Mouse (Mus musculus) MEL (cell line): ENCODE results near the gene Pbx2. TPM values are rescaled to one million over a fixed set of nuclear protein-coding genes. Genes with fewer than 3 reads are reported as not detected.

ENCODE experiments used
- DNase-seq: peaks from one replicate; pipeline ENCODE4 v3.0.0; 2011; ENCODE audit warnings: low read depth, low spot score
- H3K27ac ChIP-seq: 2 replicates; pipeline ENCODE4 v1.5.1; 2012; ENCODE audit warnings: low read depth, mild to moderate bottlenecking, control low read depth, low read length, moderate library complexity; ENCODE audit not compliant: control insufficient read depth
- H3K27me3 ChIP-seq, 2 experiments: fragments of 150-350 bp in 1 of 2; sonication (generic) in 1 of 2; 2 replicates each; pipeline ENCODE4 v1.6.1; 2012; ENCODE audit warnings: low read length in 2 of 2, mild to moderate bottlenecking in 2 of 2, improper control_type of control experiment in 1 of 2, moderate library complexity in 1 of 2; ENCODE audit not compliant: insufficient read depth in 2 of 2, control insufficient read depth in 1 of 2
- H3K36me3 ChIP-seq, 2 experiments: 2 replicates each; pipeline ENCODE4 v1.6.1; 2012 to 2014; ENCODE audit warnings: low read length in 2 of 2, improper control_type of control experiment in 1 of 2, inconsistent platforms in 1 of 2, mild to moderate bottlenecking in 1 of 2; ENCODE audit not compliant: insufficient read depth in 2 of 2, control insufficient read depth in 1 of 2
- H3K4me1 ChIP-seq, 2 experiments: fragments of 150-350 bp in 1 of 2; sonication (generic) in 1 of 2; 2 replicates each; pipeline ENCODE4 v1.6.1; 2012; ENCODE audit warnings: low read length in 2 of 2, improper control_type of control experiment in 1 of 2, mild to moderate bottlenecking in 1 of 2; ENCODE audit not compliant: insufficient read depth in 2 of 2, control insufficient read depth in 1 of 2
- H3K4me3 ChIP-seq, 2 experiments: fragments of 150-350 bp in 1 of 2; sonication (generic) in 1 of 2; 2 replicates each; pipeline ENCODE4 v1.5.1; 2012; ENCODE audit warnings: low read depth in 2 of 2, low read length in 2 of 2, mild to moderate bottlenecking in 2 of 2, moderate library complexity in 2 of 2, control low read depth in 1 of 2, improper control_type of control experiment in 1 of 2; ENCODE audit not compliant: control insufficient read depth in 1 of 2, insufficient read depth in 1 of 2
- H3K79me2 ChIP-seq: 2 replicates; pipeline ENCODE4 v1.6.1; 2012; ENCODE audit warnings: mild to moderate bottlenecking, low read length, moderate library complexity; ENCODE audit not compliant: control insufficient read depth, poor library complexity, insufficient read depth
- H3K9ac ChIP-seq: 2 replicates; pipeline ENCODE4 v1.6.1; 2012; ENCODE audit warnings: low read depth, mild to moderate bottlenecking, control low read depth, low read length, moderate library complexity; ENCODE audit not compliant: control insufficient read depth, poor library complexity, severe bottlenecking
- H3K9me3 ChIP-seq: fragments of 150-350 bp; sonication (generic); replicated peaks from 2 replicates; pipeline ENCODE4 v1.6.1; 2012; ENCODE audit warnings: mild to moderate bottlenecking, low read length, improper control_type of control experiment, moderate library complexity; ENCODE audit not compliant: insufficient read depth
- BHLHE40 ChIP-seq: IDR thresholded peaks from 2 replicates; pipeline ENCODE4 v1.6.1; 2012; ENCODE audit warnings: low read depth, mild to moderate bottlenecking, inconsistent platforms, low read length, improper control_type of control experiment, borderline replicate concordance
- CHD1 ChIP-seq: IDR thresholded peaks from 2 replicates; pipeline ENCODE4 v1.6.1; 2012; ENCODE audit warnings: low read depth, mild to moderate bottlenecking, inconsistent platforms, low read length, improper control_type of control experiment
- CHD2 ChIP-seq: IDR thresholded peaks from 2 replicates; pipeline ENCODE4 v1.6.1; 2011; ENCODE audit warnings: low read length, improper control_type of control experiment
- E2F4 ChIP-seq: IDR thresholded peaks from 2 replicates; pipeline ENCODE4 v1.6.1; 2011; ENCODE audit warnings: low read depth, low read length, improper control_type of control experiment, borderline replicate concordance
- ELF1 ChIP-seq: IDR thresholded peaks from 2 replicates; pipeline ENCODE4 v1.6.1; 2014; ENCODE audit warnings: low read depth, mild to moderate bottlenecking, inconsistent platforms, low read length, improper control_type of control experiment, moderate library complexity
- EP300 ChIP-seq, 2 experiments: IDR thresholded peaks; 2 replicates each; pipeline ENCODE4 v1.6.1; 2011; ENCODE audit warnings: improper control_type of control experiment in 2 of 2, low read length in 2 of 2, low read depth in 1 of 2, mild to moderate bottlenecking in 1 of 2
- ETS1 ChIP-seq: IDR thresholded peaks from 2 replicates; pipeline ENCODE4 v1.6.1; 2012; ENCODE audit warnings: low read depth, mild to moderate bottlenecking, inconsistent platforms, low read length, improper control_type of control experiment, moderate library complexity
- JUND ChIP-seq: IDR thresholded peaks from 2 replicates; pipeline ENCODE4 v1.6.1; 2011; ENCODE audit warnings: low read depth, mild to moderate bottlenecking, improper control_type of control experiment, low read length
- MAZ ChIP-seq: IDR thresholded peaks from 2 replicates; pipeline ENCODE4 v1.6.1; 2012; ENCODE audit warnings: low read depth, mild to moderate bottlenecking, inconsistent platforms, low read length, improper control_type of control experiment
- MEF2A ChIP-seq: IDR thresholded peaks from 2 replicates; pipeline ENCODE4 v1.6.1; 2014; ENCODE audit warnings: low read depth, mild to moderate bottlenecking, inconsistent platforms, low read length, improper control_type of control experiment; ENCODE audit not compliant: poor library complexity, insufficient replicate concordance, severe bottlenecking; ENCODE audit errors: extremely low read depth
- MXI1 ChIP-seq: IDR thresholded peaks from 2 replicates; pipeline ENCODE4 v1.6.1; 2011; ENCODE audit warnings: mild to moderate bottlenecking, low read depth, low read length, improper control_type of control experiment
- MYB ChIP-seq: IDR thresholded peaks from 2 replicates; pipeline ENCODE4 v1.6.1; 2011; ENCODE audit warnings: mild to moderate bottlenecking, low read depth, low read length, improper control_type of control experiment
- MYC ChIP-seq: IDR thresholded peaks from 2 replicates; pipeline ENCODE4 v1.6.1; 2011; ENCODE audit warnings: low read depth, mild to moderate bottlenecking, low read length, improper control_type of control experiment, moderate library complexity
- POLR2A ChIP-seq, 2 experiments: IDR thresholded peaks; 2 replicates each; pipeline ENCODE4 v1.6.1; 2011 to 2012; ENCODE audit warnings: low read length in 2 of 2, mild to moderate bottlenecking in 2 of 2, control low read depth in 1 of 2, improper control_type of control experiment in 1 of 2, low read depth in 1 of 2, moderate library complexity in 1 of 2; ENCODE audit not compliant: control insufficient read depth in 1 of 2, insufficient read depth in 1 of 2, poor library complexity in 1 of 2
- POLR2AphosphoS2 ChIP-seq: IDR thresholded peaks from 2 replicates; pipeline ENCODE4 v1.6.1; 2011; ENCODE audit warnings: low read length, improper control_type of control experiment
- POLR2AphosphoS5 ChIP-seq: IDR thresholded peaks from 2 replicates; pipeline ENCODE4 v1.6.1; 2012; ENCODE audit warnings: low read depth, borderline replicate concordance, mild to moderate bottlenecking, inconsistent platforms, low read length, moderate library complexity, mixed read lengths
- RAD21 ChIP-seq: IDR thresholded peaks from 2 replicates; pipeline ENCODE4 v1.6.1; 2011; ENCODE audit warnings: mild to moderate bottlenecking, low read depth, low read length, improper control_type of control experiment
- RCOR1 ChIP-seq: IDR thresholded peaks from 2 replicates; pipeline ENCODE4 v1.6.1; 2012; ENCODE audit warnings: low read depth, mild to moderate bottlenecking, inconsistent platforms, low read length, improper control_type of control experiment
- SIN3A ChIP-seq: IDR thresholded peaks from 2 replicates; pipeline ENCODE4 v1.6.1; 2012; ENCODE audit warnings: low read length, improper control_type of control experiment, inconsistent platforms
- TAL1 ChIP-seq: IDR thresholded peaks from 2 replicates; pipeline ENCODE4 v1.6.1; 2012; ENCODE audit warnings: mild to moderate bottlenecking, inconsistent platforms, low read length, moderate library complexity, mixed read lengths
- TCF12 ChIP-seq: IDR thresholded peaks from 2 replicates; pipeline ENCODE4 v1.6.1; 2014; ENCODE audit warnings: low read depth, mild to moderate bottlenecking, inconsistent platforms, low read length, improper control_type of control experiment, moderate library complexity
- UBTF ChIP-seq: IDR thresholded peaks from 2 replicates; pipeline ENCODE4 v1.6.1; 2012; ENCODE audit warnings: low read depth, mild to moderate bottlenecking, inconsistent platforms, low read length, improper control_type of control experiment, moderate library complexity, borderline replicate concordance; ENCODE audit not compliant: insufficient read depth
- USF1 ChIP-seq: IDR thresholded peaks from 2 replicates; pipeline ENCODE4 v1.6.1; 2014; ENCODE audit warnings: low read depth, mild to moderate bottlenecking, inconsistent platforms, low read length, improper control_type of control experiment, moderate library complexity
- ZC3H11A ChIP-seq: IDR thresholded peaks from 2 replicates; pipeline ENCODE4 v1.6.1; 2012; ENCODE audit warnings: low read depth, mild to moderate bottlenecking, inconsistent platforms, low read length, improper control_type of control experiment
- ZMIZ1 ChIP-seq: IDR thresholded peaks from 2 replicates; pipeline ENCODE4 v1.6.1; 2012; ENCODE audit warnings: low read depth, mild to moderate bottlenecking, inconsistent platforms, low read length, improper control_type of control experiment, moderate library complexity
- polyA plus RNA-seq, 2 experiments: library from polyadenylated mRNA; stranded (reverse) in 1 of 2; unstranded in 1 of 2; fragments of >175 nt in 1 of 2; fragments of >200 nt in 1 of 2; gene quantifications; 2 replicates each; pipeline versions ENCODE4 v1.2.1 to v1.2.4; 2012; ENCODE audit warnings: low replicate concordance in 2 of 2, low read depth in 1 of 2; ENCODE audit not compliant: insufficient read length in 2 of 2, insufficient read depth in 1 of 2, missing spikeins in 1 of 2
- total RNA-seq: library from RNA; depleted of rRNA; stranded (reverse); fragments of 300-350 nt; gene quantifications from 2 replicates; pipeline ENCODE4 v1.2.3, GENCODE M21; 2012

Pbx2 gene
- total and polyA plus RNA-seq, 3 experiments = 40.3 to 76.7 TPM; not detected in 1

- Histone ChIP-seq H3K9ac (peak within 1 kb of the TSS; percentile 90), H3K79me2 (peaks cover 16% of the 10 kb centered on the region), H3K27me3 (no peaks in the 10 kb centered on the region; a peak in 1 of 4 replicates), H3K4me3 (peak within 1 kb of the TSS; percentile 61 to 91), H3K9me3 (no peaks in the 10 kb centered on the region), H3K4me1 (peaks cover 0 to 26% of the 10 kb centered on the region in 2 experiments; a peak in 3 of 4 replicates), H3K36me3 (peaks cover 0 to 13% of the 10 kb centered on the region in 2 experiments; a peak in 3 of 4 replicates), H3K27ac (peak within 1 kb of the TSS; percentile 94)
- no peak for DNase-seq
- TF ChIP-seq TCF12 (0 out of 2 replicates have a peak, but pooled peaks have one; percentile 4), MYB (no peak), MYC (no peak), POLR2A (IDR thresholded peaks at IDR 0.05; ENCODE audit: control insufficient read depth in 1 of 2, insufficient read depth in 1 of 2, low read depth in 1 of 2, low read length in 2 of 2, poor library complexity in 1 of 2) (peak in 1 of 2 experiments; percentile 13; a peak in 1 of 4 replicates), ELF1 (no peak), BHLHE40 (no peak), SIN3A (no peak), MAZ (0 out of 2 replicates have a peak, but pooled peaks have one; percentile 14), POLR2AphosphoS2 (no peak), RAD21 (no peak), ZC3H11A (no peak), POLR2AphosphoS5 (no peak), UBTF (peak; percentile 67; the same call in 1 of the 2 replicates), CHD2 (no peak), RCOR1 (no peak), ZMIZ1 (0 out of 2 replicates have a peak, but pooled peaks have one; percentile 7)
Observed at GRCm38 (mm10) chr17:34627943-34628643, 37.0 kb downstream of the Pbx2 start, which contains the start of gene Ppt2. Gene Ppt2 (minus strand): TSS chr17:34628510.

- peak overlapping the region; percentile 90 for H3K9ac ChIP-seq
- TF ChIP-seq SIN3A (no peak), E2F4 (no peak), EP300 (IDR thresholded peaks at IDR 0.05; ENCODE audit: low read depth in 1 of 2, low read length in 2 of 2) (no peak), TCF12 (no peak), ELF1 (no peak), CHD2 (no peak), MYC (no peak), MXI1 (no peak), USF1 (no peak), POLR2AphosphoS5 (no peak), MEF2A (no peak), CHD1 (no peak), UBTF (no peak), ETS1 (no peak), MYB (no peak), TAL1 (no peak), JUND (no peak), RCOR1 (no peak)
- H3K79me2 ChIP-seq = peaks cover 16% of the 10 kb centered on the region
- H3K36me3 ChIP-seq = peaks cover 0 to 11% of the 10 kb centered on the region in 2 experiments; a peak in 3 of 4 replicates
- peaks cover 0 to 26% of the 10 kb centered on the region in 2 experiments; a peak in 3 of 4 replicates for H3K4me1 ChIP-seq
- peak; percentile 57 for DNase-seq
- no peak overlapping the region for H3K27ac ChIP-seq
- no peaks in the 10 kb centered on the region for H3K9me3 ChIP-seq
- H3K4me3 ChIP-seq = peak overlapping the region; percentile 61 to 91
- H3K27me3 ChIP-seq = no peaks in the 10 kb centered on the region; a peak in 1 of 4 replicates
Observed at GRCm38 (mm10) chr17:34628644-34628967, 37.5 kb downstream of the Pbx2 start.
